Mouse (Mus musculus): Measurements from ENCODE around the gene Grk2. TPM values are rescaled to one million over a fixed set of nuclear protein-coding genes. Genes with fewer than 3 reads are reported as not detected.
A peak's percentile ranks its signal among the peaks of the same experiment; 100 is the strongest.

The Grk2 gene
- total RNA-seq (2012; rRNA removed) (196 and 203 TPM in 2 replicates), total RNA-seq (2014; rRNA removed) (118 and 119 TPM in 2 replicates), polyA plus RNA-seq (2012; ENCODE audit: insufficient read length, low read depth) (191 and 193 TPM in 2 replicates)

- Histone ChIP-seq H3K4me3 (replicated peaks in 1 of 3; ENCODE audit: low read depth in 2 of 3, low read length in 2 of 3, poor library complexity in 1 of 3) (peak within 1 kb of the TSS; percentile 87 to 98 (median 89)), H3K36me3 (replicated peaks in 1 of 2; ENCODE audit: control insufficient read depth in 1 of 2, insufficient read depth in 1 of 2, low read length in 1 of 2) (peaks cover 7 to 19% of the 10 kb centered on the region in 2 experiments), H3K79me2 (replicated peaks; ENCODE audit: control insufficient read depth, extremely low read depth, insufficient read depth, poor library complexity, severe bottlenecking) (peaks cover 39% of the 10 kb centered on the region), H3K9ac (ENCODE audit: insufficient read depth, low read depth) (peak within 1 kb of the TSS; percentile 100), H3K9me3 (replicated peaks; ENCODE audit: low read length) (no peaks in the 10 kb centered on the region), H3K4me1 (ENCODE audit: control insufficient read depth in 1 of 2, insufficient read depth in 2 of 2) (peaks cover 16 to 47% of the 10 kb centered on the region in 2 experiments), H3K4me2 (ENCODE audit: insufficient read depth, low read depth, poor library complexity, severe bottlenecking) (peak within 1 kb of the TSS; percentile 69), H3K27me3 (replicated peaks) (no peaks in the 10 kb centered on the region), H3K27ac (ENCODE audit: insufficient read depth, low read depth) (peak within 1 kb of the TSS; percentile 99)
- DNase-seq (ENCODE audit: extremely low read depth) = peak; percentile 60
- no peak for TF ChIP-seq ZMIZ1 (IDR thresholded peaks at IDR 0.05; ENCODE audit: low read depth, low read length)
- peak; percentile 66 for TF ChIP-seq RAD21 (IDR thresholded peaks at IDR 0.05; ENCODE audit: low read depth, low read length)
- no peak; the same call in 1 of the 2 replicates for TF ChIP-seq MEF2A (IDR thresholded peaks at IDR 0.05; ENCODE audit: borderline replicate concordance, low read depth, low read length)
- peak; percentile 83 for TF ChIP-seq SMC3 (IDR thresholded peaks at IDR 0.05; ENCODE audit: low read depth, low read length)
- TF ChIP-seq EP300 (IDR thresholded peaks at IDR 0.05; ENCODE audit: low read length) = no peak
- no peak for TF ChIP-seq POLR2AphosphoS2 (IDR thresholded peaks at IDR 0.05; ENCODE audit: low read depth, low read length)
- no peak for TF ChIP-seq UBTF (IDR thresholded peaks at IDR 0.05; ENCODE audit: low read depth, low read length)
- TF ChIP-seq MAFK (IDR thresholded peaks at IDR 0.05; ENCODE audit: insufficient replicate concordance, low read length) = no peak
- TF ChIP-seq KAT2A (IDR thresholded peaks at IDR 0.05; ENCODE audit: insufficient replicate concordance, low read length) = no peak
- TF ChIP-seq ETS1 (conservative IDR thresholded peaks at IDR 0.05; ENCODE audit: low read depth, low read length) = no peak
- TF ChIP-seq BHLHE40 (IDR thresholded peaks at IDR 0.05; ENCODE audit: low read depth, low read length) = 0 out of 2 replicates have a peak, but pooled peaks have one; percentile 6
- TF ChIP-seq USF1 (IDR thresholded peaks at IDR 0.05; ENCODE audit: low read depth, low read length) = no peak
- TF ChIP-seq MYC (IDR thresholded peaks at IDR 0.05; ENCODE audit: low read depth, low read length) = no peak
- TF ChIP-seq USF2 (conservative IDR thresholded peaks at IDR 0.05; ENCODE audit: low read depth, low read length) = no peak
- TF ChIP-seq RCOR1 (conservative IDR thresholded peaks at IDR 0.05; ENCODE audit: low read depth, low read length) = no peak
- TF ChIP-seq TCF12 (IDR thresholded peaks at IDR 0.05; ENCODE audit: low read depth, low read length) = peak; percentile 56; the same call in 1 of the 2 replicates
- TF ChIP-seq SIN3A (IDR thresholded peaks at IDR 0.05; ENCODE audit: low read length) = peak; percentile 17; the same call in 1 of the 2 replicates
- no peak for TF ChIP-seq PAX5 (IDR thresholded peaks at IDR 0.05; ENCODE audit: low read length)
- peak in 1 of 2 experiments; percentile 79; a peak in 3 of 4 replicates for TF ChIP-seq CTCF (conservative IDR thresholded peaks at IDR 0.05 in 1 of 2, IDR thresholded peaks at IDR 0.05 in 1 of 2; ENCODE audit: low read depth in 2 of 2, low read length in 2 of 2)
- TF ChIP-seq TBP (conservative IDR thresholded peaks at IDR 0.05; ENCODE audit: low read depth, low read length) = no peak
- 0 out of 2 replicates have a peak, but pooled peaks have one; percentile 10 for TF ChIP-seq MAZ (IDR thresholded peaks at IDR 0.05; ENCODE audit: low read depth, low read length)
- no peak for TF ChIP-seq E2F4 (IDR thresholded peaks at IDR 0.05; ENCODE audit: insufficient replicate concordance, low read depth, low read length)
- no peak for TF ChIP-seq NELFE (IDR thresholded peaks at IDR 0.05; ENCODE audit: low read depth, low read length)
- no peak for TF ChIP-seq ZC3H11A (IDR thresholded peaks at IDR 0.05; ENCODE audit: low read depth, low read length)
- TF ChIP-seq ZNF384 (IDR thresholded peaks at IDR 0.05; ENCODE audit: low read depth, low read length) = no peak
- TF ChIP-seq ZKSCAN1 (IDR thresholded peaks at IDR 0.05; ENCODE audit: borderline replicate concordance, low read depth, low read length) = no peak
- TF ChIP-seq JUN (IDR thresholded peaks at IDR 0.05; ENCODE audit: insufficient read depth, low read depth, low read length) = no peak
- no peak for TF ChIP-seq POLR2A (IDR thresholded peaks at IDR 0.05; ENCODE audit: low read depth, low read length)
- no peak for TF ChIP-seq MAX (IDR thresholded peaks at IDR 0.05; ENCODE audit: low read length)
- TF ChIP-seq HCFC1 (IDR thresholded peaks at IDR 0.05; ENCODE audit: low read depth, low read length) = no peak
- no peak for TF ChIP-seq IRF4 (IDR thresholded peaks at IDR 0.05; ENCODE audit: low read depth, low read length)
- TF ChIP-seq MXI1 (IDR thresholded peaks at IDR 0.05; ENCODE audit: low read depth, low read length) = peak; percentile 50; the same call in 1 of the 2 replicates
- TF ChIP-seq GABPA (IDR thresholded peaks at IDR 0.05; ENCODE audit: insufficient replicate concordance, low read depth, low read length) = no peak
- TF ChIP-seq ELF1 (IDR thresholded peaks at IDR 0.05; ENCODE audit: low read depth, low read length) = 0 out of 2 replicates have a peak, but pooled peaks have one; percentile 20
- TF ChIP-seq CHD2 (IDR thresholded peaks at IDR 0.05; ENCODE audit: low read length) = no peak
- TF ChIP-seq JUND (conservative IDR thresholded peaks at IDR 0.05; ENCODE audit: low read depth, low read length) = no peak
- no peak for TF ChIP-seq CHD1 (IDR thresholded peaks at IDR 0.05; ENCODE audit: low read depth, low read length)
- no peak for TF ChIP-seq NRF1 (IDR thresholded peaks at IDR 0.05; ENCODE audit: low read depth, low read length)
- dilution Hi-C loops (cut with MboI; ENCODE audit: extremely low pct_ligation_motif_present, extremely low pct_unique_long_range_greater_than_20kb, low sequenced_read_pairs) (no loop called here), in situ Hi-C loops (cut with MboI; ENCODE audit: low pct_ligation_motif_present, low pct_unique_long_range_greater_than_20kb, low sequenced_read_pairs) (loop anchor here (5.0 kb wide), 1 partner anchor 49 kb away; no protein-coding TSS in a partner anchor)
These were observed at the start of gene Grk2 for GRCm38 (mm10) chr19:4306190-4306577. Grk2 (minus strand) TSS chr19:4306222.

Measured in CH12.LX (cell line).